Mouse (Mus musculus): Measurements from ENCODE around the gene Tenm2. TPM values are rescaled to one million over a fixed set of nuclear protein-coding genes. Genes with fewer than 3 reads are reported as not detected.

Gene Tenm2
- total and polyA plus RNA-seq, 3 experiments, result not detected

DNA sequence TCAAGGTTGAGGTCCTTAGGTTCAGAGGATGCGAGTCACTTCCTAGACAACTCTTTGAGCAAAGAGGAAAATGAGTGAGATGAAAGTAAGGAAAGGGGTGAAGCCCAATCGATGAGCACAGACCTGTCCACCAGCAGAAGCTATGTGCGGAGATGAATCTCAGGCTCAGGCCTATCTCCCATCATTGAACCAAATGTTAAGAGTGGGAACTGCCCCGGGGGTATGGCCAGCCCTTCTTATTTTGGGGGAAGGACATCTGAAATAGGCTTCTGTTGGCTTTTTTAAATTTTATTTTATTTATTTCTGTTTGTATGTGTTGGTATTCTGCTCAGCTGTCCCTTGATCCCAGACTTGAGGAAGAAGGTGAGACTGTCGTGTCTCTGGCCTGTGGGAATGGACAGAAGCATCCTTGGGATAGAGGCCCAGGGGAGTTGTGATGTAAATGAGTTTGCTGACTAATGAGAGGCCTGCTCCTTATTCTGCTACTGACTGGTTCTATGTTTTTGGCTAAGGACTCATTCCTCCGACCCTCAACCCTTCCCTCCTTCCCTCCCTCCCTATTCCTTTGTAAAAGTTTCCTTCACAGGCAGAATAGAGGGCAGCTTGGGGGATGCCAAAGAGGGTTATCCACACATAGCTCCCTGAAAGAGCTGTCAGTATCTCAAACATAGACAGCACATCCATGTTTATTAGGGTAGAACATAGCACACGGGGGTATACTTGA, 1011.9 kb downstream of the Tenm2 start:
- H3K27ac ChIP-seq (ENCODE audit: control insufficient read depth, low read depth, low read length), result no peak overlapping the region

DNA sequence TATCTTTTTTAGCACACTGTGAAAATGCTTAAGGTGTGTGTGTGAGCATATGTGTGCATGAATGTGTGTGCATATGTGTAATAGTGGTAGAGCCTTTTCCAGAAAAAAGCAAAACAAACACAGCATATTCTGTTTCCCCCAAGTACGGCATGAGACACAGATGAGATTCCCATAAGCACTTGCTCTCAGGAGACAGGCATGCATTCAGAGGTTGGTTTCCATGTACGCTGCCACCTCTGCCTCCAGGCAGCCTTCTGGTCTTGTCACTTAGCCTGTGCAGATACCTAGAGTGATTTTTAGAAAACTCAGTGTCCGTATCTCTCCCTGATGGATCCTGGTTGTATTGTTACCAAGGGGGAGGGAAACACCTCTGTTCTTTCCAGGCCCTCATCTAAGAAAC, 1013.7 kb downstream of the Tenm2 start:
- no peak overlapping the region for H3K27ac ChIP-seq (ENCODE audit: control insufficient read depth, low read depth, low read length)
- no peak for TF ChIP-seq MEF2A (IDR thresholded peaks at IDR 0.05; ENCODE audit: extremely low read depth, insufficient replicate concordance, low read depth, low read length, poor library complexity, severe bottlenecking)
- no peak for TF ChIP-seq ZC3H11A (IDR thresholded peaks at IDR 0.05; ENCODE audit: low read depth, low read length)
- no peak for TF ChIP-seq JUND (IDR thresholded peaks at IDR 0.05; ENCODE audit: low read depth, low read length)
- TF ChIP-seq GABPA (IDR thresholded peaks at IDR 0.05; ENCODE audit: low read depth, low read length), result no peak
- no peak for TF ChIP-seq KAT2A (conservative IDR thresholded peaks at IDR 0.05; ENCODE audit: low read depth, low read length)
- no peak for TF ChIP-seq CTCF (IDR thresholded peaks at IDR 0.05 in 2 of 3, conservative IDR thresholded peaks at IDR 0.05 in 1 of 3; ENCODE audit: control insufficient read depth in 1 of 3, insufficient read depth in 1 of 3, low read depth in 2 of 3, low read length in 3 of 3, poor library complexity in 1 of 3, severe bottlenecking in 1 of 3)
- TF ChIP-seq POLR2A (IDR thresholded peaks at IDR 0.05; ENCODE audit: control insufficient read depth in 1 of 2, insufficient read depth in 1 of 2, low read depth in 1 of 2, low read length in 2 of 2, poor library complexity in 1 of 2), result no peak
- TF ChIP-seq MYC (IDR thresholded peaks at IDR 0.05; ENCODE audit: low read depth, low read length), result no peak
- TF ChIP-seq MYB (IDR thresholded peaks at IDR 0.05; ENCODE audit: low read depth, low read length), result no peak
- TF ChIP-seq POLR2AphosphoS2 (IDR thresholded peaks at IDR 0.05; ENCODE audit: low read length), result no peak
- no peak for TF ChIP-seq NELFE (IDR thresholded peaks at IDR 0.05; ENCODE audit: low read depth, low read length)
- DNase-seq (ENCODE audit: low read depth, low spot score), result no peak
- H3K27me3 ChIP-seq (ENCODE audit: control insufficient read depth in 1 of 2, insufficient read depth in 2 of 2, low read length in 2 of 2), result no peaks in the 10 kb centered on the region
- H3K9me3 ChIP-seq (replicated peaks; ENCODE audit: insufficient read depth, low read length), result no peaks in the 10 kb centered on the region
- no peaks in the 10 kb centered on the region for H3K36me3 ChIP-seq (ENCODE audit: control insufficient read depth in 1 of 2, insufficient read depth in 2 of 2, low read length in 2 of 2)
- no peaks in the 10 kb centered on the region for H3K4me1 ChIP-seq (ENCODE audit: control insufficient read depth in 1 of 2, insufficient read depth in 2 of 2, low read length in 2 of 2)
- no peak overlapping the region for H3K4me3 ChIP-seq (ENCODE audit: control insufficient read depth in 1 of 2, insufficient read depth in 1 of 2, low read depth in 2 of 2, low read length in 2 of 2)
- H3K9ac ChIP-seq (ENCODE audit: control insufficient read depth, low read depth, low read length, poor library complexity, severe bottlenecking), result no peak overlapping the region
- no peaks in the 10 kb centered on the region for H3K79me2 ChIP-seq (ENCODE audit: control insufficient read depth, insufficient read depth, low read length, poor library complexity)

More for the DNA sequence above, 1011.9 kb downstream of the Tenm2 start:
- H3K9ac ChIP-seq (ENCODE audit: control insufficient read depth, low read depth, low read length, poor library complexity, severe bottlenecking), result no peak overlapping the region
- DNase-seq (ENCODE audit: low read depth, low spot score), result no peak
- TF ChIP-seq CHD1 (IDR thresholded peaks at IDR 0.05; ENCODE audit: low read depth, low read length), result no peak
- no peak for TF ChIP-seq HCFC1 (IDR thresholded peaks at IDR 0.05; ENCODE audit: low read depth, low read length)
- no peak for TF ChIP-seq RCOR1 (IDR thresholded peaks at IDR 0.05; ENCODE audit: low read depth, low read length)
- TF ChIP-seq EP300 (IDR thresholded peaks at IDR 0.05; ENCODE audit: low read depth in 1 of 2, low read length in 2 of 2), result no peak
- no peak for TF ChIP-seq ZNF384 (IDR thresholded peaks at IDR 0.05; ENCODE audit: low read depth, low read length)
- no peak for TF ChIP-seq POLR2AphosphoS5 (IDR thresholded peaks at IDR 0.05; ENCODE audit: borderline replicate concordance, low read depth, low read length)
- no peak for TF ChIP-seq ZMIZ1 (IDR thresholded peaks at IDR 0.05; ENCODE audit: low read depth, low read length)
- TF ChIP-seq GABPA (IDR thresholded peaks at IDR 0.05; ENCODE audit: low read depth, low read length), result no peak
- no peak for TF ChIP-seq ELF1 (IDR thresholded peaks at IDR 0.05; ENCODE audit: low read depth, low read length)
- no peak for TF ChIP-seq RAD21 (IDR thresholded peaks at IDR 0.05; ENCODE audit: low read depth, low read length)
- TF ChIP-seq NELFE (IDR thresholded peaks at IDR 0.05; ENCODE audit: low read depth, low read length), result no peak
- TF ChIP-seq MYC (IDR thresholded peaks at IDR 0.05; ENCODE audit: low read depth, low read length), result no peak
- no peak for TF ChIP-seq CHD2 (IDR thresholded peaks at IDR 0.05; ENCODE audit: low read length)
- TF ChIP-seq TCF12 (IDR thresholded peaks at IDR 0.05; ENCODE audit: low read depth, low read length), result no peak
- TF ChIP-seq USF1 (IDR thresholded peaks at IDR 0.05; ENCODE audit: low read depth, low read length), result no peak
- no peaks in the 10 kb centered on the region for H3K36me3 ChIP-seq (ENCODE audit: control insufficient read depth in 1 of 2, insufficient read depth in 2 of 2, low read length in 2 of 2)
- no peak overlapping the region for H3K4me3 ChIP-seq (ENCODE audit: control insufficient read depth in 1 of 2, insufficient read depth in 1 of 2, low read depth in 2 of 2, low read length in 2 of 2)
- H3K4me1 ChIP-seq (ENCODE audit: control insufficient read depth in 1 of 2, insufficient read depth in 2 of 2, low read length in 2 of 2), result no peaks in the 10 kb centered on the region
- H3K79me2 ChIP-seq (ENCODE audit: control insufficient read depth, insufficient read depth, low read length, poor library complexity), result no peaks in the 10 kb centered on the region
- H3K27me3 ChIP-seq (ENCODE audit: control insufficient read depth in 1 of 2, insufficient read depth in 2 of 2, low read length in 2 of 2), result no peaks in the 10 kb centered on the region; a peak in 1 of 4 replicates
- no peaks in the 10 kb centered on the region for H3K9me3 ChIP-seq (replicated peaks; ENCODE audit: insufficient read depth, low read length)

Measured in MEL (cell line).